Mouse (Mus musculus) left cerebral cortex, postnatal 25 days (tissue): Measurements from ENCODE around the gene Ets2. TPM values are rescaled to one million over a fixed set of nuclear protein-coding genes. Genes with fewer than 3 reads are reported as not detected.

Experiments
- DNase-seq, 2 experiments: peaks; one replicate each; pipeline ENCODE4 v3.0.0; 2022; ENCODE audit warnings: low spot score in 2 of 2, mixed read lengths in 1 of 2
- intact Hi-C: fragments of 180-260 bp; cut with DNase I; formaldehyde crosslinking; loops from one replicate; pipeline ENCODE4 v1.15.1; 2025
- total RNA-seq, 2 experiments: library from RNA; stranded (reverse); gene quantifications; 2 replicates each; pipeline ENCODE4 v1.2.3; 2021

Ets2 gene
- total RNA-seq, 2 experiments from 2014 or later: 68.3 to 76.0 TPM

GRCm38 (mm10) chr16:95724776-95725175, 22.9 kb downstream of the Ets2 start:
- intact Hi-C loops: no loop called here

GRCm38 (mm10) chr16:95726802-95727201, 24.9 kb downstream of the Ets2 start:
- intact Hi-C loops: no loop called here
- no peak for DNase-seq

More at GRCm38 (mm10) chr16:95724776-95725175, 22.9 kb downstream of the Ets2 start:
- DNase-seq: no peak

GRCm38 (mm10) chr16:95728453-95729435, 26.9 kb downstream of the Ets2 start:
- intact Hi-C loops: no loop called here
- no peak for DNase-seq

GRCm38 (mm10) chr16:95729775-95730174, 27.9 kb downstream of the Ets2 start:
- intact Hi-C loops: no loop called here

GRCm38 (mm10) chr16:95734785-95735184, 32.9 kb downstream of the Ets2 start:
- intact Hi-C loops: no loop called here
- DNase-seq: no peak

More at GRCm38 (mm10) chr16:95729775-95730174, 27.9 kb downstream of the Ets2 start:
- no peak for DNase-seq

- intact Hi-C loops: no loop called here
Measured at GRCm38 (mm10) chr16:95736059-95736458, 34.2 kb downstream of the Ets2 start.

GRCm38 (mm10) chr16:95736470-95736869, 34.6 kb downstream of the Ets2 start:
- DNase-seq: no peak
- intact Hi-C loops: no loop called here

More at GRCm38 (mm10) chr16:95736059-95736458, 34.2 kb downstream of the Ets2 start:
- DNase-seq: no peak

- peak; percentile 62 to 80 for DNase-seq
- intact Hi-C loops: no loop called here
Measured at GRCm38 (mm10) chr16:95739522-95739921, 37.6 kb downstream of the Ets2 start.

- no peak for DNase-seq
- intact Hi-C loops: no loop called here
Measured at GRCm38 (mm10) chr16:95741358-95741757, 39.5 kb downstream of the Ets2 start.

- intact Hi-C loops: no loop called here
- DNase-seq: no peak
Measured at GRCm38 (mm10) chr16:95741915-95742739, 40.3 kb downstream of the Ets2 start.

GRCm38 (mm10) chr16:95742740-95743030, 40.8 kb downstream of the Ets2 start:
- no peak for DNase-seq
- intact Hi-C loops: no loop called here

GRCm38 (mm10) chr16:95743104-95743503, 41.2 kb downstream of the Ets2 start:
- intact Hi-C loops: no loop called here
- no peak for DNase-seq

GRCm38 (mm10) chr16:95744771-95745170, 42.9 kb downstream of the Ets2 start:
- intact Hi-C loops: no loop called here
- no peak for DNase-seq

- intact Hi-C loops: no loop called here
- no peak for DNase-seq
Measured at GRCm38 (mm10) chr16:95745685-95746084, 43.8 kb downstream of the Ets2 start.

GRCm38 (mm10) chr16:95746565-95746964, 44.7 kb downstream of the Ets2 start:
- DNase-seq: no peak
- intact Hi-C loops: no loop called here

GRCm38 (mm10) chr16:95749291-95750103, 47.6 kb downstream of the Ets2 start:
- peak in 1 of 2 experiments; percentile 51 for DNase-seq
- intact Hi-C loops: no loop called here

GRCm38 (mm10) chr16:95750211-95750629, 48.3 kb downstream of the Ets2 start:
- no peak for DNase-seq
- intact Hi-C loops: no loop called here

- intact Hi-C loops: no loop called here
- no peak for DNase-seq
Measured at GRCm38 (mm10) chr16:95752502-95752901, 50.6 kb downstream of the Ets2 start.

GRCm38 (mm10) chr16:95753295-95753694, 51.4 kb downstream of the Ets2 start:
- DNase-seq: no peak
- intact Hi-C loops: no loop called here
